Mouse (Mus musculus) forebrain, embryonic 13.5 days (tissue): ENCODE data around the gene Wdr31. TPM values are rescaled to one million over a fixed set of nuclear protein-coding genes. Genes with fewer than 3 reads are reported as not detected.

Source experiments
- ATAC-seq: fragments of 200-750 bp; cut with Nextera tagmentation; 2 replicates; pipeline ENCODE4 v1.8.0; 2017
- H3K27ac ChIP-seq: fragments of 300-500 bp; sonication (generic); 2 replicates; pipeline ENCODE4 v1.5.1; 2015; ENCODE audit warnings: inconsistent platforms, mild to moderate bottlenecking, moderate library complexity
- H3K27me3 ChIP-seq: fragments of 300-500 bp; sonication (generic); 2 replicates; pipeline ENCODE4 v1.6.1; 2015; ENCODE audit warnings: mild to moderate bottlenecking, inconsistent platforms
- H3K36me3 ChIP-seq: fragments of 300-500 bp; sonication (generic); 2 replicates; pipeline ENCODE4 v1.6.1; 2015; ENCODE audit warnings: mild to moderate bottlenecking, inconsistent platforms; ENCODE audit not compliant: poor library complexity, severe bottlenecking
- H3K4me1 ChIP-seq: fragments of 300-500 bp; sonication (generic); 2 replicates; pipeline ENCODE4 v1.6.1; 2015; ENCODE audit warnings: inconsistent platforms
- H3K4me2 ChIP-seq: fragments of 300-500 bp; sonication (generic); 2 replicates; pipeline ENCODE4 v1.6.1; 2015; ENCODE audit warnings: inconsistent platforms, mild to moderate bottlenecking, moderate library complexity
- H3K4me3 ChIP-seq: fragments of 300-500 bp; sonication (generic); 2 replicates; pipeline ENCODE4 v1.5.1; 2015; ENCODE audit warnings: mild to moderate bottlenecking, inconsistent platforms
- H3K9ac ChIP-seq: fragments of 300-500 bp; sonication (generic); 2 replicates; pipeline ENCODE4 v1.6.1; 2015; ENCODE audit warnings: mild to moderate bottlenecking, inconsistent platforms
- H3K9me3 ChIP-seq: fragments of 300-500 bp; sonication (generic); replicated peaks from 2 replicates; pipeline ENCODE4 v1.6.1; 2016; ENCODE audit warnings: inconsistent platforms
- WGBS: fragments of 180-500 bp; shearing (Covaris S2); methylation state at CpG from one replicate; pipeline ENCODE4 v1.1.7; 2015; 5-methylcytosine and 5-hydroxymethylcytosine counted together
- polyA plus RNA-seq: library from polyadenylated mRNA; unstranded; fragments of >200 nt; fragmentation: Nextera tagmentation; extraction: Ambion mirVana; gene quantifications from 2 replicates; pipeline ENCODE4 v1.2.1, GENCODE M21; 2015

Gene Wdr31
- polyA plus RNA-seq, result 9.1 and 13.1 TPM in 2 replicates

DNA sequence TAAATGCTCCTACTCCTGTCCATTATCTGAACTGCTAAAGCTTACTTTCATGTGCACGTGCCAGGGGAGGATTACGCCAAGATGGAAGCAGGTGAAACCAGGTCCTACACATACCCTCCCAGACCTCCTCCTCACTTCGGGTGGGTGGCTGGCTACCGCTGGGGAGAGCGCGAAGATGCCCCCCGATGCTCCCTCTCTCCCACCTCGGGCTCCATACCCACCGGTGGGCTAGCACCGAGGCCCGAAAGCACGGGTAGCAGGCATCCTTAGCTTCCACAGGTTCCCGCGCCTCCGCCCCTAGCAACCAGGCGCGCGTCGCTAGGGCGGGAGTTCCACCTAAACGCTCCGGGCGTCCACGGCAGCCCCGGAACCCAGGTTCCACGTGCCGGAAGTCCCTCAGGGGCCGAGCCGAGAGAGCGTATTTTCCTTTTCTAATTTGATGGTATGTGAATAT lies at the start of gene Wdr31:
Wdr31 (minus strand) TSS at position 299 of the 454 bp plus-strand sequence.
- H3K9ac ChIP-seq, result peak within 1 kb of the TSS; percentile 71
- 1% methylated on average over 30 of the region's 30 CpGs for WGBS
- peak within 1 kb of the TSS; percentile 66 for H3K4me3 ChIP-seq
- no peaks in the 10 kb centered on the region for H3K9me3 ChIP-seq
- peak within 1 kb of the TSS; percentile 79 for H3K4me2 ChIP-seq
- no peaks in the 10 kb centered on the region for H3K27me3 ChIP-seq
- peaks cover 7% of the 10 kb centered on the region; the same call in 1 of the 2 replicates for H3K4me1 ChIP-seq
- ATAC-seq, result peak; percentile 98
- H3K36me3 ChIP-seq, result no peaks in the 10 kb centered on the region
- no peak within 1 kb of the TSS for H3K27ac ChIP-seq

DNA sequence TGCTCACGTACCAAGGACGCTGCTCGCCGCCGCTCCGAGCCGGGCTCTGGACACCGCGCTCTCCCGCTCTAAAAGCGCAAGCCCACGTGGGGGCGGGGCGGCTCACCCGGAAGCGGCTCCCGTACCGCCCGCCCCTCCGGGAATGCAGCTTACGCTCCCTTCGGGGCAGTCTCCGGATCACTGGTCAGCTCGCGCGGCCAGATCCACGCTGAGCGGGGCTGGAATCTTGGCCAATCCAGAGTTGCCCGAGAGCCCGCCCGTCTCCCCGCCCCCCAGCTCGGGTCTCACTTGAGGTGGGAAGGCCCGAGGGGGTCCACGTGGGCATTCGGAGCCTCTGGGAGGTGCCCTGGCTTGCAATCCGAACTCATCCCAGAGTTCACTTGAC lies 49.1 kb upstream of the Wdr31 start, which contains the start of gene Alad:
Alad (minus strand) TSS at position 70 of the 385 bp plus-strand sequence.
- Histone ChIP-seq H3K4me2 (peak within 1 kb of the TSS; percentile 75), H3K36me3 (peaks cover 12% of the 10 kb centered on the region; the same call in 1 of the 2 replicates), H3K27me3 (no peaks in the 10 kb centered on the region), H3K27ac (peak within 1 kb of the TSS; percentile 74), H3K9ac (peak within 1 kb of the TSS; percentile 85), H3K4me3 (peak within 1 kb of the TSS; percentile 76), H3K4me1 (peaks cover 30% of the 10 kb centered on the region), H3K9me3 (no peaks in the 10 kb centered on the region)
- peak; percentile 91 for ATAC-seq
- under 1% methylated on average over 37 of the region's 37 CpGs for WGBS

DNA sequence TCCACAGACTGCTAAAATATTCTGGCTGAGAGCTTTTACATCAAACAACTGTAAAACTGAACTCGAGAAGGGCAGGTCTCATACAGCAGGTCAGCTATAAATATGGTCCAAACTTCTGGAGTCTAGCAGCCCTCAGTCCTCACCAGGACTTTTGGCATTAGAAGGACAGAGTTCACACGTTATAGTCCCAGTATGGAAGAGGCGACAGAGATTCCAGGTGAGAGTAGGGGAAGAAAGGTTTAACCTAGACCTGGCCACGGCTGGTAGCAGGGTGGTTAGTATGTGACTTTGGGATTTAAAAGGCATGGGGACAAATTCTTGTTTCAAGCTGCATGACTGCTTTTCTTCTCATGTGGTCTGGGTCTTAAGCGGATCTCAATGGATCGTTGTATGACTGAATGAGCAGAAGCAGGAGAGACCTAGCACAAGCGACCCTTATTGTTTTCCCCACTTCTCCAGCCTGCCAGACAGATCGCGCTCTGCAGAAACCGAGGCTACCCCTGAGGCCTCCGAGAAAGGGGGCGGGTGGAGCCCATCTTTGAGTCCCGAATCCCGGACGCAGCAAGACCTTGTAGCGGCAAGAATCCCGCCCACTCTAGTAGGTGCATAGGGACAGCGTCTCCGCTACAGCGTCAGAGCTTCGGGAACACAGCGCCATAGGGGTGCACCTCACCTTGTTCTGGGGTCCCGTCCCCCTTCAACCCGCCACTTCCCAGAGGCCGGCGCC lies 48.6 kb upstream of the Wdr31 start:
- peak overlapping the region; percentile 76 for H3K4me3 ChIP-seq
- WGBS, result 2% methylated on average over 26 of the region's 26 CpGs
- H3K4me2 ChIP-seq, result peak overlapping the region; percentile 75
- peak overlapping the region; percentile 74 for H3K27ac ChIP-seq
- peak; percentile 78; the same call in 1 of the 2 replicates for ATAC-seq
- H3K36me3 ChIP-seq, result peaks cover 12% of the 10 kb centered on the region; the same call in 1 of the 2 replicates
- H3K9me3 ChIP-seq, result no peaks in the 10 kb centered on the region
- peak overlapping the region; percentile 85 for H3K9ac ChIP-seq
- no peaks in the 10 kb centered on the region for H3K27me3 ChIP-seq
- peaks cover 27% of the 10 kb centered on the region for H3K4me1 ChIP-seq

DNA sequence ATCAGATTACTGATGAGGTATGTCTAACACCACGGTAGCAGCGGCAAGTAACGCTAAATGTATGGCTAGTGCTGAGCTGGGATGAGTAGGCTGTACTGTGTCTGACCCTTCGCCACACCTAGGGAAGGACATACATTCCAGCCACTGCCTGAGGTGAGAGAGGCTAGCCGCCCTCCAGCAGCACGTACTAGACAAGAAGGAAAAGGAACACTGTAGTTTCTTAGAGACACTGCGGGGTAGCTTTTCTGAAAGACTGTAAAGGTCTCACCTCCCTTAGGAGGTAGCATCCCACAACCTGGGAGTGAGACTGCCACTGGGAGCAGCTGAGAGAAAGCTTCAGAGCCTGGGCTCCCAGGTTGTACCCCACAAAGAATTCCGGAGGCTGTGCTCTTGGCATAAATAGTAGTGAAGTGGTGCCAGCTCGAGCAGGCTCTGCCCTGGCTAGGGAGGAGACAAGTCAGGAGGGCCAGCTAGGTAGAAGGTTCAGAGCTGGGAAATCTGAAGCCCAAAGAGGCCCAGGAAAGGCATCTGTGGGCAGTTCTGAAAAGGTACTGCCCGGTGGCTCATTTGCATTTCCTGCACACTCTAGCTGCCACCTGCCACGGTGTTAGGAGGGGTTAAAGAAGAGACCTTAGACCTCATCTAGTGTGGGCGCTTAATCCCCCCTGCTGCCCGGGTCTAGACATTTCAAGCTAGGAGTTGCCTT lies 47.9 kb upstream of the Wdr31 start:
- H3K4me3 ChIP-seq, result peak overlapping the region; percentile 76
- no peaks in the 10 kb centered on the region for H3K9me3 ChIP-seq
- H3K27ac ChIP-seq, result peak overlapping the region; percentile 25; the same call in 1 of the 2 replicates
- H3K4me1 ChIP-seq, result peaks cover 20% of the 10 kb centered on the region
- H3K9ac ChIP-seq, result peak overlapping the region; percentile 85
- no peaks in the 10 kb centered on the region for H3K27me3 ChIP-seq
- 53% methylated on average over 13 of the region's 13 CpGs for WGBS
- H3K4me2 ChIP-seq, result peak overlapping the region; percentile 75
- no peak for ATAC-seq
- peaks cover 13% of the 10 kb centered on the region for H3K36me3 ChIP-seq

DNA sequence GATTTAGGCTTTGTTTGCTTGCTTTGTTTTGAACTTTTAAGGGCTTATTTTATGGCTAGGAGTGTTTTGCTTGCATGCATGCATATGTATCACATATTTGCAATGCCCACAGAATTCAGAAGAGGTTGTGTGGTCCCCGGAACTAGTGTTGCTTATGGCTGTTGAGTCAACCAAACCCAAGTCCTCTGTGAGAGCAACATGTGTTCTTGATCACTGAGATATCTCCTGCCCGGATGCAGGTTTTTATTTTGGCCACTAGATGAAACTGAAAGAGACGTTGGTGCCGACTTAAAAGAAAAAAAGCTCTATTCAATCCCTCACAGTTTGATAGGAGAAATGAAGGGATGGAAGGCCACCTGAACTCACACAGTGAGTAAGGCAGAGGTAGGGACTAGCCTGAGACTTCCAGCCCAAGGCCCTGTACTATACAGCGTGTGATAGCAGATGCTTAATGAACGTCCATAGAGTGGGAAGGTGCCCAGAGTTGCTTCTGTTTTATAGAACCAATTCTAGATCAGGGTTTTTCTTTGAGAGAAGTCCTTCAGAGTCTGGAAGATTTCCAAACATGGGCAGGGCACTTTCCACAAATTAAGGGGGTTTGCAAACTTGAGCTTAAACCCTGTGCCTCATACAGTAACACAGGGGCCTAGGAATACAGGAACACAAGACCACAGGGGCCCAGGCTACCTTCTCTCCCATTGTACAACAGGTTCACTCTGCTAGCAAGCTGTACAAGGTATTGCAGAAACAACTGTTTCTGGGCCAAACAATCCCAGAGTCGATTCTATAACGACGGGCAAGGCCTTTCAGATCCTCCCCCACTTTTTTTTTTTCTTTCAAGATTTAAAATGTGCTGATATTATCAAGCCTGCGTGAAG lies 47.1 kb upstream of the Wdr31 start:
- H3K9ac ChIP-seq, result peak overlapping the region; percentile 85
- H3K27me3 ChIP-seq, result no peaks in the 10 kb centered on the region
- peaks cover 19% of the 10 kb centered on the region for H3K4me1 ChIP-seq
- H3K27ac ChIP-seq, result peak overlapping the region; percentile 25; the same call in 1 of the 2 replicates
- peak overlapping the region; percentile 75 for H3K4me2 ChIP-seq
- no peak for ATAC-seq
- no peaks in the 10 kb centered on the region for H3K9me3 ChIP-seq
- H3K4me3 ChIP-seq, result no peak overlapping the region; the same call in 1 of the 2 replicates
- 84% methylated on average over 10 of the region's 10 CpGs for WGBS
- H3K36me3 ChIP-seq, result peaks cover 14% of the 10 kb centered on the region

DNA sequence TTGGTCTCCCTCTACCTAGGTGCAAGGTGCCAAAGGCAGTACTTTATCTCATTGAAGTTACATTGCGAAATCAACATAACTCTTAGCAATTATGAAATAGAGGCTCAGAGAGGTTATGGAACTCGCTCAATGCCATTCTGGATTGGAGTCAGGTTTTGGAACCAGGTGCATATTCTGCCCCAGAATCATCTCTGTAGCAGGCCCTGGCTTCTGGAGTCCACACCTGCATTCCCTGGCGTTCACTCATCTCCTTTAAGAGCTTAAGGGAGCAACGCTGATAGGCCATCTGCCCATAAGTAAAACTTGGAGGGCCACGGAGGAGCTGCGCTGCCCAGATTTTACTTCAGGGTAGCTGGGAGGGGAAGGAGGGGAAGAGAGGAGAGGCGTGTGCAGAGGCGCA lies 46.4 kb upstream of the Wdr31 start:
- Histone ChIP-seq H3K27ac (no peak overlapping the region), H3K9me3 (no peaks in the 10 kb centered on the region), H3K9ac (no peak overlapping the region), H3K36me3 (peaks cover 18% of the 10 kb centered on the region), H3K4me3 (no peak overlapping the region), H3K27me3 (no peaks in the 10 kb centered on the region), H3K4me2 (no peak overlapping the region), H3K4me1 (peaks cover 19% of the 10 kb centered on the region)
- no peak for ATAC-seq
- 90% methylated on average over 8 of the region's 8 CpGs for WGBS

DNA sequence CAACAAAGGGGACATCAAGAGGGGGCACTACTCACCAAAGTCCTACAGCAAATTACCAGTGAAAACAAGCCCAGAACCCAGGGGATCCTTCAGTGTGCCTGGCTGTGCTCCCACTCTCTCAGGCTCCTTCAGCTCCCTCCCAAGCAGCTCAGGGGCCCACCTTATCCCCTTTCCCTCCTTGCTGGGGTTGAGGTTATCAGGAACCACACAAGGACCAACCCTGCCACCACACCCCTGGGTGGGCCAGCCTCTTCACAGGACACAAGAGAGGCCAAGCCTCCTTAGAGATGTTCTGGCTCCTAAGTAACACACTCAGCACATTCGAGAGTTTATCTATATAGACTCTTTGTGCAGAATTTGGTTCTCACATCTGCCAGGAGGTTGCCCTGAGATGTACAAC lies 45.9 kb upstream of the Wdr31 start:
- Histone ChIP-seq H3K9me3 (no peaks in the 10 kb centered on the region), H3K4me1 (peaks cover 19% of the 10 kb centered on the region), H3K27ac (no peak overlapping the region), H3K36me3 (peaks cover 23% of the 10 kb centered on the region), H3K4me3 (no peak overlapping the region), H3K27me3 (no peaks in the 10 kb centered on the region), H3K4me2 (no peak overlapping the region), H3K9ac (no peak overlapping the region)
- 88% methylated on average over 1 of the region's 1 CpGs for WGBS
- ATAC-seq, result no peak

DNA sequence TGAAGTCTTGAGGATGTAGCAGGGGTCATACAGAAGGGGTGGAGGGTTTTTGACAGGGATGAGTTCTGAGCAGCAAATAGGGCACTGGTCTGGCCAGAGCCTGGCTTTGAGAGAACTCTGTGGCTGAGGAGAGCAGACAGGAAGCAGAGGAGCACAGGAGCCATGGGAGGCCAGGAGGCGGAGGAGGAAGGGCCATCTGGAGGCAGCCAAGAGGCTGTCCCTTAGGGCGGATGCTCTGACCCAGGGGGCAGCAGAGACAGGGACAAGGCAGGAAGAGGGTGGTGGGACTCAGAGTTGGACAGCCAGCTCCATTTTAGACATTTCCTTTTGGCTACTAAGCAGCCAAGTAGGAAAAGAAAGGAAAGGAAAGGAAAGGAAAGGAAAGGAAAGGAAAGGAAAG lies 45.4 kb upstream of the Wdr31 start:
- WGBS, result 50% methylated on average over 2 of the region's 2 CpGs
- no peaks in the 10 kb centered on the region for H3K27me3 ChIP-seq
- ATAC-seq, result no peak
- H3K9ac ChIP-seq, result 0 out of 2 replicates have a peak overlapping the region, but pooled peaks have one; percentile 5
- H3K4me3 ChIP-seq, result no peak overlapping the region
- no peak overlapping the region for H3K27ac ChIP-seq
- H3K4me2 ChIP-seq, result no peak overlapping the region
- H3K36me3 ChIP-seq, result peaks cover 28% of the 10 kb centered on the region
- H3K9me3 ChIP-seq, result no peaks in the 10 kb centered on the region
- peaks cover 19% of the 10 kb centered on the region for H3K4me1 ChIP-seq

DNA sequence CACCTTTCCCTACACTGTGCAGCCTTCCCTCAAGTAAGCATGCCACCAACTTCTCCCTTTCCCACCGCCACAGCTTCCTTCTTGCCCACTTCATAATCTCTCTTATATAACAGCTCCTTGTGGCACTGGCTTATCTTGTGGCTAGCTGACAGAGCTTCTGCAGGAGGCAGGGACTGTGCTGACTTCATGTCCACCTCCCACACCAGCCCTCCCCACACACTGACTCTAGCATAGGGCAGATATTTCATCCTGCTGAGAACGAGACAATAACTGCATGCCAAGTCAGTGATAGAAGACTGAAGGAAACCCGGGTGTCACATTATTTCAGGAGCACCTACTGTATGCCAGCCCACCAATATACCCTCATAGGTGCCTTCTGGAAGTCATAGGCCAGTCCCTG lies 44.8 kb upstream of the Wdr31 start:
- Histone ChIP-seq H3K36me3 (peaks cover 34% of the 10 kb centered on the region), H3K4me1 (peaks cover 18% of the 10 kb centered on the region), H3K9ac (no peak overlapping the region), H3K4me2 (no peak overlapping the region), H3K4me3 (no peak overlapping the region), H3K27ac (no peak overlapping the region), H3K27me3 (no peaks in the 10 kb centered on the region), H3K9me3 (no peaks in the 10 kb centered on the region)
- 86% methylated on average over 3 of the region's 3 CpGs for WGBS
- ATAC-seq, result no peak

DNA sequence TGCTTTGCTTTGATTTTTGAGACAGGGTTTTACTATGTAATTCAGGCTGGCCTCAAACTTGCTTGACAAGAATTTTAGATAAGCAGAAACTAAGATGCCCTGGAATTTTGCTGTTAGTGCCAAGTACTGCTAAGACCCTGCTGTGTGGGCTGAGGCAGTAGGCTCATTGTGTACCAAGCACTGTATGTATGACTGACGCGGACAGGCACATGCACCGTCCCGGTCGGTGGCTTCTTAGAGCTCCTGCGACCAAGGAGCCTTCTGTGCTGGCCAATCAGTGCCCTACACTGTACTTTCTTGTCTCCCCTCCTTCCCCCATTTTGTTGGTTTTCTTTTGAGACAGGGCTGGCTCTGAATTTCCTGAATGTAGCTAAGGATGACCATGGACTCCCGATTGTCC lies 44.3 kb upstream of the Wdr31 start:
- H3K9me3 ChIP-seq, result no peaks in the 10 kb centered on the region
- H3K9ac ChIP-seq, result no peak overlapping the region
- 90% methylated on average over 7 of the region's 7 CpGs for WGBS
- H3K27ac ChIP-seq, result no peak overlapping the region
- H3K4me2 ChIP-seq, result no peak overlapping the region
- no peak for ATAC-seq
- no peaks in the 10 kb centered on the region for H3K27me3 ChIP-seq
- H3K4me3 ChIP-seq, result no peak overlapping the region
- H3K4me1 ChIP-seq, result peaks cover 13% of the 10 kb centered on the region
- peaks cover 39% of the 10 kb centered on the region for H3K36me3 ChIP-seq

DNA sequence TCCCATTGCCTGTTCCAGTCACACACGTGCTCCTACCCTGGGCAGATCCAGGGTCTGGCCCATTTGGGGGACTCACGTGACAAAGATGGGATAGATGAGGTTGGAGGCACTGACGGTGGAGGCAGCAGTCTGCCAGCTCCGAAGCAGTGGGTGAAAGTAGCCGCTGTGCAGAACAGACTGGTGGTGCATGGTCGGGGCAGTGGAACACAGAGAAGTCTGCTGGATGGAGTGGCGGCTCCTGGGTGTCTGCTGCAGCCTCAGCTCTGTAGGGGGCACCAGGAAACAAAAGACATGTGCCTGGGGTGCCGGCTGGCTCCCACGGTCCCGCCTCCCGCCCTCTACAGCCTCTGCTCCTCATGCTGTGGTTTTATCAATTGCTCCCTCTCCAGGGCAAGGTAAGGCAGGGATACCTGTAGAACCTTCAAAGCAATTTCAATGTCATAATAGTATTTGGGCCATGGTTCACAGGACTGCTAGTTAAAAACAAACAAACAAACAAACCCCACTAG lies 43.4 kb upstream of the Wdr31 start:
- Histone ChIP-seq H3K27ac (peak overlapping the region; percentile 25; the same call in 1 of the 2 replicates), H3K9ac (no peak overlapping the region), H3K27me3 (no peaks in the 10 kb centered on the region), H3K4me1 (peaks cover 11% of the 10 kb centered on the region), H3K4me3 (no peak overlapping the region), H3K4me2 (no peak overlapping the region), H3K36me3 (peaks cover 48% of the 10 kb centered on the region), H3K9me3 (no peaks in the 10 kb centered on the region)
- 58% methylated on average over 11 of the region's 11 CpGs for WGBS
- ATAC-seq, result no peak
